Mouse (Mus musculus): Measurements from ENCODE around the gene Klf12.

The Klf12 gene

DNA sequence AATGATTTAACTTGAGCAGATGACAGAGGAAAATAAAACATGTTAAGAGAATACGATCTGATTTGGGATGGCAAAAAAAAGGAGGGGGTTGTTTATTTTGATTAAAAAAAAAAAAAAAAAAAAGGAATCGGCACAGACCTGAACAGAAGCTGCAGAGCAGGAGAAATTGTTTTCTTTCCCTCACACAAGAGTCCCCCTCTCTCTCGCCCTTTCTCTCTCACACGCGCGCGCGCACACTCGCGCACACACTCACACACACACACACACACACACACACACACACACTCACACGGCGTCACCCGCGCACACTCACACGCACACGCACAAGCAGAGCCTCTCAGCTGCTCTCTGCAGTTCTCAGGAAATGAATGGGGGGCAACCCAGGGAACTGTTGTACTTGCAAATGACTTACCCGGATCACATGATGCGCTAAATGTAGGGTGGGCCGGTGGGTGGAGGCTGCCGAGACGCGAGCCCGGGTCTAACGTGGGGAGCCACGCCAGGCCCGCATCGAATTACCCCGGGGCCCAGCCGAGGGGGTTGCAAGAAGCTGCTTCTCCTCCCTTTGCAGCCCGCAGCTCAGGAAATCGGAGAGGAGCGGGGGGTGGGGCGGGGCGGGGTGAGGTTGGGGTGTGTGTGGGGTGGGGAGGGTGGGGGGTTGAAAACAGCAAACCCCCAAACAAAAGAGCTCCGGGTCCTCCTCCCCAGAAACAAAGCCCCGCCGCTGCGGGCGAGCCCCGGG, at the start of gene Klf12:
Klf12 (minus strand) TSS at position 561 of the 742 bp plus-strand sequence.
- DNase-seq (ENCODE audit: low read depth, low spot score) = peak; percentile 98

DNA sequence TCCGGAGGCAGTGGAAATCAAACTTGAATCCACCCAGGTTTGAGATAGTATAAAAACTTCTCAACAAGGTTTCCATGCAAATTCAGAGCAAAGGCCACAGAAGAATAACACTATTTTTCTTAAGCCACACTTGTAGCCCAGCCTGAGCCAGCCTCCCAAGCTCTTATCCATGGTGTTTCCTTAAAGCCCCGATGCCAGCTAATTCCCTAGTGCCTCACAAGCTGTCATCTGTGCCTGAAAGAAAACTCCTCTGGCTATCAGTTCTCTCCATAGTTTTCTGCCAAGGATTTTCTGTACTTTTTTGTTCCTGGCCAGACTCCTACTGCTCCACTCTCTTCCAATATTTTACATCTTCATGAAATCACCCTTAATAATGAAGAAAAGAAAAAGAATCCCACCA, 48.9 kb upstream of the Klf12 start:
- no peak for DNase-seq (ENCODE audit: low read depth, low spot score)

DNA sequence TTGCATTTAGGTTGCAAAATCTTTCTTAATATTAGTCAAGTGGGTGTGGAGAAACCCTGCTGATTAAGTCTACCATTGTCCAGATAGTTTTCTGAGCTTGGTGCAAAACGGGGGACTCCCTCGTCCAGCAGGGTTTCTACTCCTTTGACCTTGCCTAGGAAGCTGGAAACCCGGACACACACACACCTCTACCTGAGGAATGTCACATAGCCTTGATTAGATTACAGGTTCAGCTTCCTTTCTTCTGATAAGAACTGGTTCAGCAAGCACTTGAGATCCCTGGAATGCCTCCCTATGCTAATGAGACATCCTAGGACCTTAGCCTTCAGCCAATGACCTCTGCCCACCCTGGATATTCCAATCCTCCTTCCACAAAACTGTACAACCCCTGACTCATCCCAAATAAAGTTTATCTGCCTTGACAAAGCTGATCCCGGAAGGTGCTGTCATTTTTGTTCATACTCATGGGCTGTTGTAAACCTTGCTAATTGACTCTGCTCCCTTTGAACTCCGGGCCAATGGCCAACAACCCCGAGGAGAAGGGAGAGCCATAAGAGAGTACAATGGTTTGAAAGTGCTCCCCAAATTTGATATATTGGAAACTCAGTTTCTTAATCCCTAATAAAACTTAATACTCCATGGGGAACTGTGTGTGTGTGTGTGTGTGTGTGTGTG, 44.3 kb upstream of the Klf12 start:
- DNase-seq (ENCODE audit: low read depth, low spot score) = no peak

DNA sequence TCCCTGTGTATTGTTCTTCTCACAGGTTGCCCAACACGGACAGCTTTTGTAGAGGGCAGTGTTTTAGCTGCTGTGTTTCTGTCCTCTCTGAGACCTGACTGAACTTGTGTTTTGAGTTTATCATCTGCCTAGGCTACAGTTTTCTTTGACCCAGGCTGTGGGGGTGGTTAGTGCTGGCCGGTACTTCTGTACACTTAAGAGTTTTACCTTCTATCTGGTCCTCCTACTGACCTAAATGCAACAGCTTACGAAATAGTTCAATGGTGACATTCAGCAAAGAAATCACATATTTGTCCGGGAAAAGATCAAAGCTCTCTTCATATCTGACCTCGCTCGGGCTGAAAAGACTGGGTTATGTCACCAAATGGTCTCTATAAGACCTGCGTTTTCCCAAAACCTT, 39.8 kb upstream of the Klf12 start:
- DNase-seq (ENCODE audit: low read depth, low spot score) = no peak

DNA sequence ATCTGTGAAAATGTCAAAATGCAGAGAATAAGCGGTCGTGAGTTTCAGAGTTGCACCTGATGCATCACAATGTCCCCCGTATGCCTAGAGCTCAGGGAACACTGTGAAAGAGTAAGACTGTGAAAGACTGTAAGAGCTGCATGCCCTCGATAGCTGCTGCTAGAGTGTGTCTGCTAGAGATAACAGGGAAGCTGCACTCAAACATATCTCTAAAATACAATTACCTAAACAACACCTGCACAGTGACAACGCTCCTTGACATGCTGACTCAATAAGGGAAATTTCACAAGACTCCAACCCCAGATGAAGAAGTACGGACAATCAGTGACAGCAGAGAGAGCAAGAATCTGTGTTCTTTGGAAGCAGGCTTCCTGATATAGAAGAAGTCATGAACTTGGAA, 37.5 kb upstream of the Klf12 start:
- DNase-seq (ENCODE audit: low read depth, low spot score) = no peak

DNA sequence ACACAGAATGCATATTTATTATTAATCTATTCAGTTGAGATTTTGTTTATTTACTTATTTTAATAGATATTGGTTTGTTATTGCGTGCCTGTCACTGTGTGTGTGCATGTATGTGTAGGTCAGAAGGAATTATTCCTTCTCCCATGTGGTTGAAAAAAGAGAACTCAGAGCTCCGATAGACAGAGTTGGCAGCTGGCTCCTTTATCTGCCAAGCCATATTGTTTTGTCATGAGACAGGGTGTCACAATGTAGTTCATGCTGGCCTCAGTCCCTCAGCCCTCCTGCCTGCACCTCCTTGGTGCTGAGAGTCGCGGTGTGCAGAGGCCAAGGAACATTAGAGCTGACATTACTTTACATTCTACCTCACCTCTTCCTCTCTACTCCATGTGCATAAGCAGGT, 32.3 kb upstream of the Klf12 start:
- DNase-seq (ENCODE audit: low read depth, low spot score) = no peak

DNA sequence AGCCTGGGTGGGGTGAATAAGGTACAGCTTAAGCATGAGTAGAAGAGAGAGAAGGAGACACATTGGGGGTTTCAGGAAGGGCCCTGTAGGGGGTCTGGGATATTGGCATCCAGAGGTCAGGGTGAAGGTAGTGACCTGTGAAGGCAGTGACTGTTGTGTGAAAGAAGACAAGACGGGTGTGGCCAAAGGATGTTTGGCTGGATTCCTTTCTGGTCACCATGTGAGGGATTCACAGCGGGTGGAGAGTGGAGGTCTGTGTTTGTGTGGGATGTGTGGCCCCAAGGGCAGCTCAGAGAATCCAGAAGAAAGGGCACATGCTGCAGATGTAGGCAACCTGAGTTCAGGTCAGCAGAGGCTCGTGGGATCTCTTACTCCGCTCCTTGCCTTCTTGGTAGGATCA, 29.6 kb upstream of the Klf12 start:
- peak; percentile 75 for DNase-seq (ENCODE audit: low read depth, low spot score)

DNA sequence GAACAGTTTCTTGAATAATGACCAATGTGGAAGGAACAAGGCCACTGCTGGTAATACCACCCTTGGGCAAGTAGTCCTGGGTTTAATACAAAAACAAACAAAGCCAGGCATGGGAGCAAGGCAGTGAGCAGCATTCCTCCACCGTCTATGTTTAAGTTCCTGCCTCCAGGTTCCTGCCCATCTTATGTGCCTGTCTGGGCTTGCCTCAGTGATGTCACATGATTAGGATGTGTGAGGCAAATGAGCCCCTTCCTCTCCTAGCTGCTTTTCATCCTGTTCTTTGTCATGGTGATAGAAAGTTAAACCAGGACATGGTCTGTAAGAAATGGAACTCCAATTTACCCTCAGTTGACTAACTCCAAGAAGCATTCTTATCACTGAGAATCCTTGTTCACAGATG, 16.4 kb upstream of the Klf12 start:
- DNase-seq (ENCODE audit: low read depth, low spot score) = peak; percentile 69

DNA sequence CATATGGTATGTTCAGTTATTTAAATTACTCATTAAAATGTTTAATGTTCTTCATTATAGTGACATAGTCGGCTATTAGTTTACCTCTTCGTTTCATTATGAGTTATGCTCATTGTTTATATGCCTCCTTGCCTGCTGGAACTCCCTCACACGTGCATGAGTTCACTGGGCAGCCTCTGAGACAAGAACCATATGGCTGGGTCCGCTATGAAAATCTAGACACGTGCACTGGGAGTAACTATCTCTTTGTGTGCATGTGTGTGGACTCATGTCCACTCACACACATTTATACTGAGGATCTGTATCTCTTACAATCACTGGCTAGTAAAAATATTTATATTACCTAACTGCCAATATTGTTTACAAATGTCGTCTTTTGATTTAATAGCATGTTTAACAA, 14.4 kb upstream of the Klf12 start:
- DNase-seq (ENCODE audit: low read depth, low spot score) = no peak

DNA sequence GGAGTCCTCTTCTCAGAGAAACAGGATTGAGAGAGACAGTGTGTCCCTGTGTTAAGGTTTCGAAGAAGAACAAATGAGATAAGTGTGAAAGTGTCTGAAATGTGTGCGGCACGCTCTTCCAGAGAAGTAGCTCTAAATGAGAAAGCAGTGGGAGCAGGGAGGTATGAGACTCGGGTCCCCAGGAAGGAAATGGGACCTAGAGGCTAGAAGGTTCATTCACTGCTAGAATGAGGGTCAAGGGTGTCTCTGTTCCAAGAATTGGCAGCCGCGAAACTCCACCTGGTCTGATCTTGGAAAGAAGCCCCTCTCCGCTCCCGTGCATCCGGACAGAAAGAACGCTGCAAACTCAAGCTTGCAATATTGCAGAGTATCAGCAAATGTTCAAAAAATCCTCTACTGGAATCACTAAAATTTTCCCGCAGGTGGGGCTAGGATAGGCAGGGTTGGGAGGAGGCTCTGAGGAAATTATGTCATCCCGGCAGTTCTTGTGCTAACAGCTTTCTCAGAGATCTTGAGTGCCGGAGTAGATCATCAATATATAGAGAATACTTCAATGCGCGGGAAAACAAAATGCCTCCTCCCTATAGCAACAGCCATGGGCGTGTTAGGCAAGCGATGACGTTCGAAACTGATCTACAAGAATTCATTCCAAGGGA, 2.2 kb upstream of the Klf12 start:
- DNase-seq (ENCODE audit: low read depth, low spot score) = peak; percentile 71

DNA sequence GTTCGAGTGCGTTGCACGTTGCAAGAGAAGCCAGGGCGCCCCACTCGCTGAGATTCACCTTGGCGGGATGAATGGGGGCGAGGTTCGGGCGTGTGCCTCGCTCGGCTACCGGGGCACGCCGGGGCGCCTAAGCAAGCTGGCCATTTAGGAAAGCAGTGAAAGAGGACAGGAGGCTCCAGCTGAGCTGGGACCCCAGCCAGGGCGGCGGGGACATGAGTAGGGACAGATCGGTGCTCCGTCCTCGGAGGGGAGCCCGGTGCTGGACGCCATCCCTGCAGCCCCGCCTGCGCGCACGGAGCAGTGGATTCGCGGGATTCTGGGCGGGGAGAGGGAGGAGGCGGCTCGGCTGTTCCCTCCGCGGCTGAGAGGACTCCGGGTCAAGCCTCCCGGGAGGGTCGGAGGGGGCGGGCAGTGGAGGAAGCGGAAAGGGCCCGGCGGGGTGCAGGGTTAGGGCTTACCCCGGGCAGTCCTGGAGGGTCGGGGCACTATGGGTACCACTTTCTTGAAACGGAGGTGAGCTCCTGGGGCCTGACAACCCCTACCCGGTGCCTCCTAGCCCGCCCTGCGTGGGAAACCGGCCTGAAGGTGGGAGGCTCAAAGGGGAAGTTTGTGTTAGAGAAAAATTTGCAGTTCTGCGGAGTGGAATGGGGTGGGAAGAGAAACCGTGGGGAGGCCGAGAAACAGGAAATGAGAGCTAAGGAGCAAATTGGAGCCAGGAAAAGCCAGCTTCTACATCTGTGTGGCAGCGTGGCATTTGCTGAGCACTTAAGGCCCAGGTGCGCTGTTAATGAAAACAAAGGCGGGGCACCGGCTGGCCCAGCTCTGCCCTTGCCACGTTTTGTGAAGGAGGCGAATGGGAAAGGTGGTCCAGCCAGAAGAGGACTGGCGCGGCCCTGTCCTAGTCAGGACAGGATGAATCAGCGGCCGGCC, 1.4 kb upstream of the Klf12 start:
- peak; percentile 65 for DNase-seq (ENCODE audit: low read depth, low spot score)

DNA sequence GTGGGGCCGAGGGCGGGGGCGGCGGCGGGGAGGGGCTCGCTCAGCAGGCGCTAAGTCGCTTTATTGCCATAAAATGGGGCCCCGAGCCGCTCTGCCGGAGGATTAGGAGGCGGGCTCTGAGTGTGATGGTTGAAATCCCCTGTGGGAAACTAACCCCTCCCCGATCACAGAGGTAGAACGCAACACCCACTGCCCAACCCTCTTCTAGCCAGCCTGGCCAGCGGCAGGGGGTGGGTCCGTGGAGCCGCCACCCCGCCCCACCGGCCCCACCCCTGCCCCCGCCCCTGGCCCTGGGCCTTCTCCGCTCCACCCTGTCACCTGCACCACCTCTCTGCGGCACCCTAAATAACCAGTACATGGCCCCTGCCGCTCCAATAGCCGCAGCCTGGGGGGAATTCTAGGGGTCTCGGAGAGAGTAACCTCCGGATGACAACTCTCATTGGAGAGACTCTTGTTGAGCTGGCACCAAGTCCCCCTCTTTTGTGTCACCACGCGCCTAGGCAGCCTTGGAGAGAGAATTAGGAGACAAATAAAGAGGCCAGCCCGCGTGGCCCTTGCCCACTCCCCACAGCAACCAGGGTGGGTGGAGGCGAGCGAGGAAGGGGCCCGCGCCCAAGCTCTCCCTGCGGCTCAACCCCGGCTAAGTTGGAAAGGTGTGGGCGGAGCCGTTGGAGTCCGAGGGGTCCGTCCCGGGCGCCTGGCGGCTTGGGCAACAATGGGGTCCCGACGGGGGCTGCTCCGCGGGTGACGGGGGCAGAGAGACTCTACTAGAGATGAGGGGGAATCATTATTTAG, 579 bp upstream of the Klf12 start:
- peak; percentile 98 for DNase-seq (ENCODE audit: low read depth, low spot score)

DNA sequence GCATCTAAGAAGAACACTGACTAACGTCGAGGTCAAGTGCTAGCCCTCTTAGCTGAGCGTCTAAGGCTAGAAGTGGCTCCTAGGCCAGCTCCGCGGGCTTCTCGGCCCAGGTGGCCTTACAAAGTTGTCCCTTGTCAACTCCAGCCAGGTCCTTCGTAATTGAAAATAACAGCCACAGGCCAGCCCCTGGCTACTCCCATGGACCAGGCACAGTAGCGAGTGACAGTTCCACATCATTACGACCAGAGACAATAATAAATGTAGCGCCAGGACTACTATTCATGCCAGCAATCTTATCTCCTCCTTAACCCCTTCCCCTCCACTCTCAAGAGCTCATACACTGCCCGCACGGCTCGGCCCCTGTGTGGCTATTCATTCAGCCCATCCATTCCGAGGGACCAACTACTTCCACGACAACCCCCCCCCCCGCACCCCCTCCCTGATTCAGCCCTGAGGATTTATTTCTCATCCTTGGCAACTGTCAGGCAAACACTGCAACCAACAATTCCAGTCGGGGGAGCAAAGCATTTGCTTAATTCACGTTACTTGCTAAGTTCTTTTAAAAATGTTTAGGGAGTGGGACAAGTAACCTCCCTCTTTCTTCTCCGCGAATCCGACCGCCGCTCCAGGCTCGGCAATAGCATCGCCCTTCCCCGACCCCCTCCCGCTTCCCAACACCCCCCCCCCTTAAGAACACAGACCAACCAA, 914 bp downstream of the Klf12 start:
- DNase-seq (ENCODE audit: low read depth, low spot score) = peak; percentile 29

DNA sequence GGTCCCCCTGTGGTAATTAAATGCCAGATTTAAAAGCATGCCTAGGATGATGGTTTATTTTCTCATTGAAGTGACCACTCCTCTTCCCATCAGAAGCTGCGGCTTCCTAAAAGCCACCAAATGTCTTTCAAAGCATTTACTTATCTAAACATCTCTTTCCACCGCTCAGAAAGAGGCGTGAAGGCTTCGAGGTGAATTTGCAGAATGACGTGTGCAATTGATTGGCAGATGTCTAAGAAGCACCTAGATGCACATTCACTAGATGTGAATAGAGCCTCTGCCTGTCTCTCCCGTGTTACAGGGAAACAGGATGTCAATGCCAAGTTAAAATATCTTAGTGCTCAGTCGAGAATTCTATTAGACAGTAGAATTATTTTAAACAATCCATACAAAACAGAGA, 1.8 kb downstream of the Klf12 start:
- peak; percentile 57 for DNase-seq (ENCODE audit: low read depth, low spot score)

DNA sequence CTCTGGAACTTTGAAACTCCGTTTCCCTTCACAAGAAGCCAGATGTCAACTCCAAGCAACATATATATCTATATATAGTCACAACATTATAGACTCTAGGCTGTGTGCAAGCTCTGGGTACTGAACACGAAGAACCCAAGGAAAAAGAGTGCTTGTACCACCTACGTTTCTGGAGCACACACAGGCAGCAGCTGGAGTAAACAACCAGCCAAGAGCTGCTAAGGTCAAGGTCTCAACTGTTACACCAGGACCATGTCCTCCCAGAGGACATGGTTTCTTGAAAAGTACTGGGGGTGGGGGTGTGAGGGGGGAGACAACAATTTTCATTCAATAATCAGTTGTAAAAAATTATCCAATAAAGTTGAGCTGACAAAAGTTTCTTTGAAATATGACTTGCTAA, 2.7 kb downstream of the Klf12 start:
- peak; percentile 18 for DNase-seq (ENCODE audit: low read depth, low spot score)

DNA sequence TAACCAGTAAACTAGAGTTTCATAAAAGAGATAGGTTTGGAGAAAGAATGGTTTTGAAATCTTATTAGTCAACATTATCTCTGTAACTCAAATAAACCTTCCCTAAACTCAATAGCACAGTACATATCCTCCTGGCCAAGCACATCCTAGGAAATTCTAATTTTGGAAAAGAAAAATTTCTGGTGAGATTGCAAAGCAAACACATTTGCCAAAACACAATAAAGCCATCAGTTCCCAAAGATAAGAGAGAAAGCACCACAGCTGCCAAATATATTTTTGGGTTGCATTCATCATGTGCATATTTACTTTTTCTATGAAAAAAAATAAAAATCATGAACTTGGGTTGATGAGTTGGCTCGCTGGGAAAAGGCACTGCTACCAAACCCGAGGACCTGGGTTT, 10.3 kb downstream of the Klf12 start:
- DNase-seq (ENCODE audit: low read depth, low spot score) = no peak

DNA sequence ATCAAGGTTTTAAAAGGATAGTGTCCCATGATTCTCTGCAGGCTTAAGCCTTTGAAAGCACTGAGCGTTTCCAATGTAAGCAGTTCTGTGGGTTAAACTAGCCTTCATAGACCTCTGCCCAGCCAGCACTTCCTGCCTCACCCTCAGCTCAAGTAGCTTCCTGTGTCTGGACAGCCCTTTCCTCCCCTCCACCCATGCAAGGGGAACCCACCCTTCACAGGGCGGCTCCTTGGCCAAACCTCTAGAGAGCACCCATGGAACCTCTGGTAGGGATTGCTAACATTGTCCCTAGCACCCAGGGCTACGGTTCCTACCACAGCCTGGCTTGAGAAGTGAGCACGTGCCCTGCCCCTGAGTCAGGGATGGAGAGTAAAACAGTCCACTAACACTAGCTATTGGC, 23.9 kb downstream of the Klf12 start:
- DNase-seq (ENCODE audit: low read depth, low spot score) = peak; percentile 27

DNA sequence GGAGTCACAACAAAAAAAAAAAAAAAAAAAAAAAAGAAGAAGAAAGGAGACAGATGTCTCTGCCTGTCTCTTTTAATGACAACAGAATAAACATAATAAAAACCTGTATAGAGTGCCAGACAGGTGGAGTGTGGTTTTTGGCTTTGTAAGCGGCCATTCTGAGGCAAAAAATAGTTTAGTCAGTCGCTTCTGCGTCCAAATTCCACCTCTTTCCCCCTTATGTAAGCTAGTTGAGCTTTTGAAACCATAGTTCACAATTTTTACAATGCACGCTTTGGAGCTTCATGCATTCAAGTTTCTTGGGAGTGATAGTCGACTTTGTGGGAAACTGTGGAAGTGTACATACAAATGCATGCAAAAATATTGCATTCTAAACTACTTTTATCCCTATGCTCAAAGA, 41.4 kb downstream of the Klf12 start:
- no peak for DNase-seq (ENCODE audit: low read depth, low spot score)

DNA sequence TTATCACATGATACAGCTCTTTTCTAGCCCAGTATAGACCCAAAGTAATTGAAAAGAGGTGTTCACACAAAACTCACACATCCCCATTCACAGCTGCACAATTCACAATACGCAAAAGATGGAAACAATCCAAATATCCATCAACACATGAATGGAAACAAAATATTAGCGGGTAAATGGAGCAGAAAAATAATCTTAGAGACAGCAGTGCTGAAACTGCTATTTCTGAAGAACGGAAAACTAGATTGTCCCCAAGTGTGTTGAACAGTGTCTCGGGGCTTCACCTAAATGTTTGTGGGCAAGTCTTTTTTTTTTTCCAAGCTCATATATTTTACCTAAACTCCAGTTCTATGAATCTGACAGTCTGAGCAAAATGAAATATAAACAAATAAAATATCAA, 44.6 kb downstream of the Klf12 start:
- DNase-seq (ENCODE audit: low read depth, low spot score) = no peak

DNA sequence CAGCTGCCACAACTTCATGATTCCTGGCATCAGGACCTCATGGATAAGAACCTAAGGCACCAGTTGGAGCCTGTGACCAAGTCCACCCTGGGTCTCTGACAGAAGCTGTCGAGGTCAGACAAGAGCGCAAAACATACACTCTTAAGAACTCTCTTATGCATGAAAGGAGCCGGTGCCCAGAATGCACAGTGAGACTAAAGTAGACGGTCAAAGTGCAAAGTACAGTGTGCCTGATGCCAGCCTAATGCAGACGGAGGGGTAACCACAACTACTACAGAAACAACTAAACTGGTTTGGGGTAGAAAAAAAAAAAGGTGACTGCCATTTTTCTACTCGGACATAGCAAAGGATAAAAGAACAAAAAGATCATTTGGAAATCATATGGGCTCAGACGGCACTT, 47.7 kb downstream of the Klf12 start:
- no peak for DNase-seq (ENCODE audit: low read depth, low spot score)
